Mouse (Mus musculus) heart, embryonic 10.5 days (tissue): Measurements from ENCODE around the gene 1700017B05Rik. TPM values are rescaled to one million over a fixed set of nuclear protein-coding genes. Genes with fewer than 3 reads are reported as not detected.
"Not testable (repeated sequence)": the region's sequence is repeated elsewhere in the genome, so short reads cannot be mapped to it uniquely, and the experiment has no call there.

Source experiments
- DNase-seq: peaks from one replicate; pipeline ENCODE4 v3.0.0-alpha.2; 2017; ENCODE audit warnings: low spot score
- H3K27ac ChIP-seq: fragments of 300-500 bp; sonication (generic); 2 replicates; pipeline ENCODE4 v1.5.1; 2016; ENCODE audit warnings: mild to moderate bottlenecking
- H3K27me3 ChIP-seq: fragments of 300-500 bp; sonication (generic); 2 replicates; pipeline ENCODE4 v1.6.1; 2016; ENCODE audit warnings: mild to moderate bottlenecking; ENCODE audit not compliant: poor library complexity, insufficient read depth, severe bottlenecking
- H3K36me3 ChIP-seq: fragments of 300-500 bp; sonication (generic); 2 replicates; pipeline ENCODE4 v1.6.1; 2016; ENCODE audit warnings: mild to moderate bottlenecking, moderate library complexity
- H3K4me1 ChIP-seq: fragments of 300-500 bp; sonication (generic); 2 replicates; pipeline ENCODE4 v1.6.1; 2016; ENCODE audit warnings: mild to moderate bottlenecking
- H3K4me3 ChIP-seq: fragments of 300-500 bp; sonication (generic); 2 replicates; pipeline ENCODE4 v1.5.1; 2016; ENCODE audit warnings: mild to moderate bottlenecking, moderate library complexity
- H3K9me3 ChIP-seq: fragments of 300-500 bp; sonication (generic); 2 replicates; pipeline ENCODE4 v1.6.1; 2016; ENCODE audit warnings: mild to moderate bottlenecking, moderate library complexity
- WGBS: fragments of 180-500 bp; shearing (Covaris S2); methylation state at CpG from one replicate; pipeline ENCODE4 v1.1.7; 2016; 5-methylcytosine and 5-hydroxymethylcytosine counted together
- polyA plus RNA-seq: library from polyadenylated mRNA; unstranded; fragments of >200 nt; fragmentation: Nextera tagmentation; extraction: Ambion mirVana; gene quantifications from 2 replicates; pipeline ENCODE4 v1.2.1, GENCODE M21; 2016

Gene 1700017B05Rik
- polyA plus RNA-seq, 1 experiment from 2014 or later, result 31.3 TPM

- no peaks in the 10 kb centered on the region for H3K9me3 ChIP-seq
- no peak within 1 kb of the TSS for H3K4me3 ChIP-seq
- no peak within 1 kb of the TSS for H3K27ac ChIP-seq
- H3K4me1 ChIP-seq, result peaks cover 4% of the 10 kb centered on the region
- 80% methylated on average over 2 of the region's 2 CpGs for WGBS
- no peaks in the 10 kb centered on the region for H3K36me3 ChIP-seq
- 0 out of 2 replicates have a peak, but pooled peaks cover 3% of the 10 kb centered on the region for H3K27me3 ChIP-seq
- no peak for DNase-seq
Observed at GRCm38 (mm10) chr9:57236256-57236655, 26.2 kb downstream of the 1700017B05Rik start, which contains the start of gene Trcg1. Gene Trcg1 (plus strand): TSS chr9:57236556.

- no peak overlapping the region for H3K27ac ChIP-seq
- no peak overlapping the region for H3K4me3 ChIP-seq
- WGBS, result 87% methylated on average over 3 of the region's 3 CpGs
- H3K9me3 ChIP-seq, result no peaks in the 10 kb centered on the region
- H3K36me3 ChIP-seq, result no peaks in the 10 kb centered on the region
- no peaks in the 10 kb centered on the region for H3K27me3 ChIP-seq
- DNase-seq, result no peak
- peaks cover 9% of the 10 kb centered on the region for H3K4me1 ChIP-seq
Observed at GRCm38 (mm10) chr9:57233767-57234166, 28.6 kb downstream of the 1700017B05Rik start.

DNA sequence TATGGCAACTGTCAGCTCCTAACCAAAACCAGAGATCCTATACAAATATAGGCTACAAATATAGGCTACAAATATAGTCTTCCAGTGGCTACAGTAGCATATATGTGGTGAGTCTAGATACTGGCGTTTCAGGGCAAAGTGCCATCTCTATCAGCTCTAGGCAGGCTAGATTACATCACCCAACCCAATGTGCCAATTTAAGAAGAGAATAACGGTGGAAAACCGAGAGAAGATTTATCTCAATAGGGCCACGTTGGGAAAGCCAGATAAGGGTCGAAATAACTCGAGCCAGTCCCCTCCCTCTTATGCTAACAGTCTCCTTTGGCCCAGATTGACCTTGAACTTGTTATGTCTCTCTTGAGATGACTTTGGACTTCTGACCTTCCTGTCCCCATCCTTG, 29.3 kb downstream of the 1700017B05Rik start:
- H3K4me3 ChIP-seq, result no peak overlapping the region
- H3K4me1 ChIP-seq, result peaks cover 9% of the 10 kb centered on the region
- H3K36me3 ChIP-seq, result no peaks in the 10 kb centered on the region
- WGBS, result 36% methylated on average over 6 of the region's 6 CpGs
- no peak for DNase-seq
- peaks cover 2% of the 10 kb centered on the region for H3K27me3 ChIP-seq
- no peaks in the 10 kb centered on the region for H3K9me3 ChIP-seq
- no peak overlapping the region for H3K27ac ChIP-seq

DNA sequence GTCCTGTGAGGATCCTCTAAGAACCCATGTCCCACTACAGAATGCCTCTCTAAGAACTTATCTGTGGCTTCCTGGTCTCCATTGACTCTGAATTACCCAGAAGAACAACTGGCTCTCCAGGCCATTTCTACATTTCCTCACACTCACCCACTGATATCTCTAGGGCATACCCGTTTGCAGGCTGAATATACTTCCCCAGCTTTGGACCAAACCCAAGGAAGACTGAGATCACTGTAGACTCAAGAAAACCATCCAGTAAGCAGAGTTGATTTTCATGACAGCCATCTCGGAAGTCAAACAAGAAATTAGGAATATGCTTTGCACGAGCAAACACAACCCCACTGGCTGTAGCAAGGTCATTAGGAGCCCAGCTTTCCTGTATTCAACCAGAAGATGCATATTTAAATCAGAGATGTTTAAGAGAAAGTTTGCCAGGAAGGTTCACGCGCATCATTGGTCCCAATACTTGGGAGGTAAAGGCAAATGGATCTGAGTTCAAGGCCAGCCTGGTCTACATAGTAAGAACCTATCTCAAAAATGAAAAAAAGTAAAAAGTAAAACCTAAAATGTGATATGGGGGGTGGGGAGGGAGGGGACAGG, 30.0 kb downstream of the 1700017B05Rik start:
- WGBS, result 87% methylated on average over 5 of the region's 5 CpGs
- Histone ChIP-seq H3K36me3 (no peaks in the 10 kb centered on the region), H3K27me3 (peaks cover 9% of the 10 kb centered on the region), H3K27ac (no peak overlapping the region), H3K4me1 (peaks cover 9% of the 10 kb centered on the region), H3K4me3 (no peak overlapping the region), H3K9me3 (no peaks in the 10 kb centered on the region)
- peak; percentile 50 for DNase-seq

DNA sequence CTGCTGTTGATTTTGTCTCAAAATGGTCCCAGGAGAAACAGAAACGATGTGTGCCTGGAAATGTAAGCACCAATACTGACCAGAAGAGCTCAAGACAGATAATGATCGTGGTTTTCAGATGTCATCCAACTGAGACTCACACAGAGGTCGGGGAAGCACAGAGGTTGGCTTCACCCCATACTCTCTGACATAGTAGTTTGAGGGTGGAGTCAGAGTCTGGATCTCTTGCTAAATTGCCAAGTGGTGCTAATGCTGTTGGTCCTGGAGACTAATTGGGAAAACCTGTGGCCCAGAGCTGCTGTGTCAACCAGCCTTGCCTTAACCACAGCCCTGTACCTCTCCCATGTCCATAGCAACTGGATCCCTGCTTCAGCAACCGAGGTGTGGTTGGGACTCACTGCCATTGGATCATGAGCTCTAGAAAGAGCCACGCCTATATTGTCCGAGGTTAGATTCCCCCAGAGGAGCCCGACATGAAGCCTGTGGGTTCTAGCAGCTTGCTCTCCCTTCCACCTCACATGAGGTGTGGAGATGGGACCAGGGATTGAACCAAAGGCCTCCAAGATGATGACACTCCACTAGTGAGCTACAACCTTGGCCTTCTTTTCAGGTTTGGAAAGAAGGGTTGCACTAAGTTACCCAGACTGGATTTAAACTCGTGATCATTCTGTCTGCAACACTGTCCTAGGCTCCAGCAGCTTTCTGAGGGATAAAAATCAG, 30.7 kb downstream of the 1700017B05Rik start:
- peaks cover 9% of the 10 kb centered on the region for H3K4me1 ChIP-seq
- peaks cover 12% of the 10 kb centered on the region for H3K27me3 ChIP-seq
- H3K9me3 ChIP-seq, result no peaks in the 10 kb centered on the region
- DNase-seq, result peak; percentile 59
- WGBS, result 74% methylated on average over 8 of the region's 8 CpGs
- H3K36me3 ChIP-seq, result no peaks in the 10 kb centered on the region
- H3K4me3 ChIP-seq, result no peak overlapping the region
- H3K27ac ChIP-seq, result no peak overlapping the region

DNA sequence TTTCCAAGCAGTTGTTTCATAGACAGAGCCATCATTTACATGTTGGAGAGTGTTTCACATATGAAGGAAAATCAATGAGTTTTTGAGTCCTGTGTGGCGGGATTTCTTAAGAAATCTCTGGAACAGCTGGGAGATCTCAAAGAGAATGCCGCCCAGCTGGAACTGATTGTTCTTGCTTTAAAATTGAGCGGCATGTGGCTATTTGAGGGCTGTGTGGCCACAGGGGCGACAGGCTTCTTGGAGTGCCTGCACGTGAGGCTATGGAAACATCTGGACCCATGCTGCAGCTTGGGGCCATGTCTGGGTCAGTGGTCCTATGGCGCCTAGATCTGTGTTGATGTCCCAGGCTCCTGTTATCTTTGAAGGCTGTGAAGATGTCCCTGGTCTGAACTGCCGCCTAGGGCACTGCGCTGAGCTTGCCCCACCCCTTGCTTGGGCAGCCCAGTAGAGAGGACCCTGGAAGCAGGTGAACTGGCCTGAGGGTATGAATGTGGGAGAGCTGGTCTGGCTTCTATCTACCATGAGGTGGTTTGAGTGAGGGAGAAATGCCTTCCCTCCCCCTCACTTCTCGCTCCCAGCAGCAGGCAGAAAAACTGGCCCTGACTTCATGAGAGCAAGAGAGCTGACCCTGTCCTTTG, 32.1 kb downstream of the 1700017B05Rik start:
- Histone ChIP-seq H3K9me3 (no peaks in the 10 kb centered on the region), H3K4me1 (peaks cover 16% of the 10 kb centered on the region), H3K27ac (no peak overlapping the region), H3K36me3 (no peaks in the 10 kb centered on the region), H3K27me3 (peaks cover 12% of the 10 kb centered on the region), H3K4me3 (no peak overlapping the region)
- DNase-seq, result peak; percentile 72
- 64% methylated on average over 9 of the region's 9 CpGs for WGBS

- Histone ChIP-seq H3K36me3 (no peaks in the 10 kb centered on the region), H3K4me3 (no peak overlapping the region), H3K4me1 (peaks cover 16% of the 10 kb centered on the region), H3K27me3 (peaks cover 12% of the 10 kb centered on the region), H3K27ac (no peak overlapping the region), H3K9me3 (no peaks in the 10 kb centered on the region)
- 88% methylated on average over 4 of the region's 4 CpGs for WGBS
- DNase-seq, result peak; percentile 22
Observed at GRCm38 (mm10) chr9:57229726-57230125, 32.7 kb downstream of the 1700017B05Rik start.

DNA sequence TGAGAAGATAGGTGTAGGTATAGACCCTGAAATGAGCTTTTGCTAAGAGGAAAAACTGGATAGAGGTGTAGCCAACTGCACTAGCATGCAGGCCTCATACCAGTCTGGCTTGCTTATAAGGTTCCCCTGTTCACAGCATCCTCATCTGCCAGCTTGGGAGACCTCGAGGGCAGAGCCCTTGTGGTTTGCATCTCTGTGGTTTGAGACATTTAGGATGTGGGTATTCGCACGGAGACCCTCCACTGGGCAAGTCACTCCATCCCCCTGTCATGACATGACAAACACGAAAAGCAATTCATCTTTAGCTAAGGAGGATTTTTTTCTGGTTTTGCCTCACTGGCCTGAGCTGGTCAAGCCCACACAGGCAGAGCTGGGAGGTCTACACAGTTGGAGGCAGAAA, 34.2 kb downstream of the 1700017B05Rik start:
- H3K27me3 ChIP-seq, result peaks cover 12% of the 10 kb centered on the region
- peaks cover 16% of the 10 kb centered on the region for H3K4me1 ChIP-seq
- no peaks in the 10 kb centered on the region for H3K9me3 ChIP-seq
- no peaks in the 10 kb centered on the region for H3K36me3 ChIP-seq
- H3K4me3 ChIP-seq, result no peak overlapping the region
- no peak overlapping the region for H3K27ac ChIP-seq
- 70% methylated on average over 4 of the region's 4 CpGs for whole genome bisulfite sequencing
- peak; percentile 54 for DNase-seq

DNA sequence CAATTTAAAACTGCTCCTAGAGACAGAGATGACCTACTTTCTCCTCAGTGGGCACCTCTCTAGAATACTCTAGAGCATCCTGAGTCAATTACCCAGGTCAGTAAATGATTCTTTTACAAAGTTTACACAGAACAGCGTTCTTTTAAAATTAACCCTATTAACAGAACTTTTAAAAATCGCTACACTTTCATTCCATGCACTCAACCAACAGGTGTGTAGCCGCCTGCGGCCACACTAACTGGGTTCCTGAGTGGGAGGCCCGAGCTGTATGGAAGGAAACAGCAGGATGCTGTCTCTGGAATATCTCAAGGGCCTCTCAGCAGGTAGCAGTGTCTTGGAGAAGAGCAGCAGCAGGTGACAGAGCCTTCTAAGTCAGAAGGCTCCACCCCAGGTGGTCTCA, 35.2 kb downstream of the 1700017B05Rik start:
- no peaks in the 10 kb centered on the region for H3K9me3 ChIP-seq
- no peak overlapping the region for H3K27ac ChIP-seq
- H3K4me3 ChIP-seq, result no peak overlapping the region
- WGBS, result 53% methylated on average over 5 of the region's 5 CpGs
- H3K4me1 ChIP-seq, result peaks cover 16% of the 10 kb centered on the region
- peaks cover 12% of the 10 kb centered on the region for H3K27me3 ChIP-seq
- DNase-seq, result peak; percentile 51
- no peaks in the 10 kb centered on the region for H3K36me3 ChIP-seq

GRCm38 (mm10) chr9:57226628-57227122, 35.7 kb downstream of the 1700017B05Rik start:
- not testable (repeated sequence) for DNase-seq, H3K27ac ChIP-seq, H3K4me3 ChIP-seq, H3K9me3 ChIP-seq, H3K36me3 ChIP-seq
- H3K4me1 ChIP-seq, result peaks cover 16% of the 10 kb centered on the region
- H3K27me3 ChIP-seq, result peaks cover 12% of the 10 kb centered on the region
- WGBS, result 85% methylated on average over 6 of the region's 6 CpGs

DNA sequence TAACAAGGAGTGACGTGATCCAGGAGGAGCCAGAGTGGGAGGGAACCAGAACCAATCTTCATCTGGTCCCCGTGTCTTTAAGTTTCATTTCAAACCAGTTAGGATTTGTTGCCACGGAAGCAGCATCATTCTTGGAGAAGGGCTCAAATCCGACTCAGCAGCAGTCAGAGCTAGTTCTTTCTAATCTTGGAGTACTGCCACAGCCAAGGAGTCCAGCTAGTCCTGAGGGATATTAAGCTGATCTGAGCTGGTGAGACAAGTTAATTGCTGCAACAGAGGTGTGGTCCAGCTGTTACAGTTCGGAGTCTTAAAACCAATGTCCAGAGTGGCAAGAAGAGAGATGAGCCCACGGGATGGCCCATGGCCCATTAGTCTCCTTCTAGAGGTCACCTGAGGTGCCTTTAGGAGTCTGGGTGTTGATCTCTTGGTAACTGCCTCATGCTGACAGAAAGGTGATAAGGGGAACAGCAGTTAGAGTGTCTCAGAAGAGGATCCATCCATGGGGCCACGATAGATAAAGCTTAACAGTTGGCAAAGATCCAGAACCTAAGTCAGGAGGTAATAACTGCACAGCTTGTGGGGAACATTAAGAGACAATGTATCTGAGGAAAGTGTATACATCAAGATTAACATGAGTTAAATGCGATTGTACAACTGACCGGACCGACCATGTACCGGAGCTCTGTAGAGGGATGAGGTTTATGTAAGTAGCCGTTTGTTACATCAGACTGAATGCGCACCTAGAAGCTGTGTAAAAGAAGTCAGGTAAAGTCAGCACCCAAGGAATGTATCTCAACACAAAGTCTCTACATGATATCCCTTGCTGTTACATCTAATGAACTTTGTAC, 36.4 kb downstream of the 1700017B05Rik start:
- Histone ChIP-seq H3K36me3 (no peaks in the 10 kb centered on the region), H3K9me3 (no peaks in the 10 kb centered on the region), H3K4me3 (no peak overlapping the region), H3K4me1 (peaks cover 16% of the 10 kb centered on the region), H3K27me3 (peaks cover 12% of the 10 kb centered on the region), H3K27ac (no peak overlapping the region)
- 67% methylated on average over 13 of the region's 13 CpGs for WGBS
- peak; percentile 1 for DNase-seq

DNA sequence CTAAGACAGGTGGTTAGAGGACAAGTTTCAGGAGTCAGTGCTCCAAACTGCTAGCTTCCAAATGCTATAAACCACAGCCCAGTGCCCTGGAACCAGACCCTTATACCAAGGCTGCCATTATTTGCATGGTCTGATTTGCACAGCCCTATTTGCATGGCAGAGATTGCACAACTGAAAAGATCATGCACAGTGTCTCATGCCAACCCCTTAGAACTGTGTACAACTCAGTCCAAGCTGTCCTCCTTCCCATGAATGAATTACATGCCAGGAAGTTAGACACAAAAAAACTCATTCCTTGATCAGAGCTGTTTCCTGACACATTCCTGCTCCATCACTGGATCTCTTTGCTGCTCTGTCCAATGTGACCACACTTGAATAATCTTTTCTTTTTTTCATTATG, 39.1 kb downstream of the 1700017B05Rik start:
- no peak overlapping the region for H3K27ac ChIP-seq
- 0 out of 2 replicates have a peak, but pooled peaks cover 7% of the 10 kb centered on the region for H3K4me1 ChIP-seq
- peaks cover 24% of the 10 kb centered on the region for H3K27me3 ChIP-seq

More for the DNA sequence above, 39.1 kb downstream of the 1700017B05Rik start:
- Histone ChIP-seq H3K36me3 (no peaks in the 10 kb centered on the region), H3K9me3 (no peaks in the 10 kb centered on the region), H3K4me3 (no peak overlapping the region)
- DNase-seq, result no peak
